Mouse (Mus musculus): Measurements from ENCODE around the gene Acot11.

DNA sequence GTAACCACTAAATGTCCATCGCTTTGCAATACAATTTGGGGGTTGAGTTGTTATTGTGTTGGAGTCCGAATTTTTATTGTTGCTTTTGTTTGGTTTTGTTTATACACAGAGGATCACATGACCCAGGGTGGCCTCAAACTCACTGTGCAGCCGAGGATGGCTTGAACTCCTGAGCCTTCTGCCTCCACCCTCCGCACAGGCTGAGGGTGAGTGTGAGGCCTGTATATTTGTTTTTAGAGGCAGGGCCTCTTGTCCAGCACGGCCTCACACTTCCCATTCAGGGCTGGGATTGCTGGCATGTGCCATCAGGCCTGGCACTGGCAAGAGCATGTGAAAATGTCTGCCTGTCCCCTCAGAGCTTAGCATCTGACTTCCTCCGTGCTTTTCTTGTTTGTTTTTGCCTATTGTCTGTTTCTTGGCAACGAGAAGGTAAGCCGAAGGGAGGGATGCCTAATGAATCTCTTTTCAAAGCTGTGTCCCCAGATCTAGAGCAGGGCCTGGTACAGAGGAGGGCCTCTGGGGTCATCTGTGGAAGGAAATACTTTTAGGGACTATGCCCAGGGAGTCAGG, 99.6 kb downstream of the Acot11 start:
- no peak for TF ChIP-seq CTCF (IDR thresholded peaks at IDR 0.05; ENCODE audit: insufficient read depth, low read depth, low read length)
- TF ChIP-seq POLR2A (IDR thresholded peaks at IDR 0.05; ENCODE audit: insufficient read depth, low read depth, low read length), result no peak
